8 mouse cellular contexts compared by ENCODE assay signal in genomic region chr16:18416094-18416761, GRCm38 (mm10). TPM values are rescaled to one million over a fixed set of nuclear protein-coding genes. Genes with fewer than 3 reads are reported as not detected.
DNase-seq lines count a peak whose midpoint lies in the region; ATAC-seq and TF ChIP-seq lines count a peak whose summit lies in the region.

No protein-coding gene starts in this region.

- 44% methylated on average over 18 of the region's 18 CpGs for WGBS in intestine, embryonic 14.5 days
- WGBS in lung, embryonic 16.5 days: 38% methylated on average over 18 of the region's 18 CpGs

- no peak overlapping the region for H3K27ac ChIP-seq in ES-E14 (ENCODE audit: insufficient read depth, low read depth, low read length, poor library complexity, severe bottlenecking)
- peak overlapping the region; percentile 73 for H3K27ac ChIP-seq in gastrocnemius, adult 2 months
- H3K27ac ChIP-seq in intestine, embryonic 14.5 days (ENCODE audit: low read depth): peak overlapping the region; percentile 51
- H3K27ac ChIP-seq in lung, embryonic 16.5 days (ENCODE audit: low read length): peak overlapping the region; percentile 83

- no peak overlapping the region for H3K4me3 ChIP-seq in ES-E14 (ENCODE audit: insufficient read depth in 1 of 2, low read depth in 1 of 2, low read length in 2 of 2, poor library complexity in 1 of 2, severe bottlenecking in 1 of 2)
- peak overlapping the region; percentile 19; the same call in 1 of the 2 replicates for H3K4me3 ChIP-seq in gastrocnemius, adult 2 months
- H3K4me3 ChIP-seq in intestine, embryonic 14.5 days (ENCODE audit: low read depth, low read length): no peak overlapping the region
- no peak overlapping the region for H3K4me3 ChIP-seq in lung, embryonic 16.5 days (ENCODE audit: low read length)

- no peak for TF ChIP-seq CTCF in gastrocnemius, adult 2 months (IDR thresholded peaks at IDR 0.05)

- H3K9ac ChIP-seq in ES-E14 (ENCODE audit: insufficient read depth, low read depth, low read length, poor library complexity, severe bottlenecking): 0 out of 2 replicates have a peak overlapping the region, but pooled peaks have one; percentile 4
- no peak overlapping the region for H3K9ac ChIP-seq in intestine, embryonic 14.5 days (ENCODE audit: low read length)
- H3K9ac ChIP-seq in lung, embryonic 16.5 days (ENCODE audit: low read length): peak overlapping the region; percentile 21; the same call in 1 of the 2 replicates

- H3K27me3 ChIP-seq in intestine, embryonic 14.5 days (replicated peaks; ENCODE audit: control insufficient read depth, insufficient read depth, low read length): no peaks in the 10 kb centered on the region
- H3K27me3 ChIP-seq in lung, embryonic 16.5 days (ENCODE audit: control insufficient read depth, insufficient read depth, low read depth, low read length): no peaks in the 10 kb centered on the region

- H3K4me2 ChIP-seq in intestine, embryonic 14.5 days (ENCODE audit: low read length): no peak overlapping the region
- peak overlapping the region; percentile 14; the same call in 1 of the 2 replicates for H3K4me2 ChIP-seq in lung, embryonic 16.5 days (ENCODE audit: low read depth, low read length)

- intact Hi-C loops in gastrocnemius, adult 2 months (cut with DNase I): no loop called here

- in situ Hi-C loops in ES-E14 (cut with MboI; ENCODE audit: low sequenced_read_pairs in 2 of 2, unreplicated experiment in 2 of 2): no loop called here

- no peaks in the 10 kb centered on the region for H3K36me3 ChIP-seq in ES-E14 (ENCODE audit: control insufficient read depth, insufficient read depth, low read length, poor library complexity, severe bottlenecking)
- H3K36me3 ChIP-seq in intestine, embryonic 14.5 days (ENCODE audit: control insufficient read depth, insufficient read depth, low read length): peaks cover 24% of the 10 kb centered on the region
- peaks cover 7% of the 10 kb centered on the region; the same call in 1 of the 2 replicates for H3K36me3 ChIP-seq in lung, embryonic 16.5 days (ENCODE audit: control insufficient read depth, insufficient read depth, low read length)

- peaks cover 0 to 3% of the 10 kb centered on the region in 2 experiments; a peak in 2 of 4 replicates for H3K4me1 ChIP-seq in ES-E14 (ENCODE audit: control insufficient read depth in 2 of 2, insufficient read depth in 2 of 2, low read length in 2 of 2, poor library complexity in 1 of 2)
- peaks cover 11% of the 10 kb centered on the region for H3K4me1 ChIP-seq in intestine, embryonic 14.5 days (replicated peaks; ENCODE audit: control insufficient read depth, insufficient read depth, low read length)
- H3K4me1 ChIP-seq in lung, embryonic 16.5 days (replicated peaks; ENCODE audit: control insufficient read depth, insufficient read depth, low read length): peaks cover 8% of the 10 kb centered on the region

- 0 out of 2 replicates have a peak, but pooled peaks have one; percentile 21 for ATAC-seq in intestine, embryonic 14.5 days (replicated peaks; ENCODE audit: low FRiP score, low TSS enrichment, low read depth)
- ATAC-seq in lung, embryonic 16.5 days (ENCODE audit: low read depth): peak; percentile 88

- DNase-seq in layer of hippocampus, adult 11-12 months (ENCODE audit: low spot score): peak; percentile 53
- no peak for DNase-seq in layer of hippocampus, postnatal 36 days
- DNase-seq in ES-E14 (ENCODE audit: low read depth, low spot score): no peak
- peak; percentile 67 for DNase-seq in gastrocnemius, adult 2 months
- no peak for DNase-seq in intestine, embryonic 14.5 days (ENCODE audit: low spot score)
- peak; percentile 65 for DNase-seq in urinary bladder, postnatal 14 days (ENCODE audit: low spot score)
- no peak for DNase-seq in cerebellum, adult 11 months

- H3K9me3 ChIP-seq in ES-E14 (ENCODE audit: control insufficient read depth, insufficient read depth, low read depth, low read length): no peaks in the 10 kb centered on the region
- H3K9me3 ChIP-seq in intestine, embryonic 14.5 days (ENCODE audit: control insufficient read depth, low read length): no peaks in the 10 kb centered on the region
- H3K9me3 ChIP-seq in lung, embryonic 16.5 days (ENCODE audit: control insufficient read depth, low read length): no peaks in the 10 kb centered on the region

TF ChIP-seq in ES-E14, 5 proteins besides CTCF, POLR2A, EP300 and RAD21:
- no peak for TF ChIP-seq HCFC1 (IDR thresholded peaks at IDR 0.05; ENCODE audit: borderline replicate concordance, insufficient read depth, low read length)
- TF ChIP-seq MAFK (IDR thresholded peaks at IDR 0.05; ENCODE audit: insufficient read depth, low read depth, low read length): no peak
- TF ChIP-seq CHD2 (IDR thresholded peaks at IDR 0.05; ENCODE audit: low read depth, low read length): no peak
- TF ChIP-seq ZC3H11A (IDR thresholded peaks at IDR 0.05; ENCODE audit: borderline replicate concordance, low read depth, low read length): no peak
- no peak for TF ChIP-seq ZNF384 (IDR thresholded peaks at IDR 0.05; ENCODE audit: low read depth, low read length)

RNA-seq across cellular contexts. Expression of gene Txnrd2, which starts 10.0 kb away (rescaled TPM):
- total RNA-seq in layer of hippocampus, postnatal 36 days (2021): 10 to 100 TPM; 19.6 to 21.7 TPM
- 7.9 and 8.4 TPM in 2 replicates for total RNA-seq in ES-E14 (2012; rRNA removed)
- 10 to 100 TPM; 18.9 to 21.4 TPM for total RNA-seq in gastrocnemius, adult 2 months (2021)
- 17.0 and 17.4 TPM in 2 replicates for polyA plus RNA-seq in intestine, embryonic 14.5 days (2014; fragmentation: Nextera tagmentation; extraction: Ambion mirVana)
- polyA plus RNA-seq in lung, embryonic 16.5 days (2015; fragmentation: Nextera tagmentation; extraction: Ambion mirVana): 22.0 and 22.1 TPM in 2 replicates

RNA-seq across cellular contexts. Expression of gene Comt, which starts 10.4 kb away (rescaled TPM):
- total RNA-seq in layer of hippocampus, postnatal 36 days (2021): 10 to 100 TPM; 66.3 to 68.1 TPM
- 40.1 and 41.0 TPM in 2 replicates for total RNA-seq in ES-E14 (2012; rRNA removed)
- 10 to 100 TPM; 35.4 to 43.5 TPM for total RNA-seq in gastrocnemius, adult 2 months (2021)
- 95.4 and 95.6 TPM in 2 replicates for polyA plus RNA-seq in intestine, embryonic 14.5 days (2014; fragmentation: Nextera tagmentation; extraction: Ambion mirVana)
- polyA plus RNA-seq in lung, embryonic 16.5 days (2015; fragmentation: Nextera tagmentation; extraction: Ambion mirVana): 124 and 125 TPM in 2 replicates

Comparison
In these comparisons a context has a peak if more than half of its experiments do, and no peak if none do; other contexts are left out.
1. DNase-seq: peak in layer of hippocampus, adult 11-12 months (single experiment), gastrocnemius, adult 2 months (single experiment) and urinary bladder, postnatal 14 days (single experiment); none in layer of hippocampus, postnatal 36 days (0 of 2), ES-E14 (single experiment), intestine, embryonic 14.5 days (single experiment) and cerebellum, adult 11 months (single experiment).